Mouse (Mus musculus) cortical plate, adult 2 months (tissue): ENCODE data around the gene Il1rl2.

Experiments used
- CTCF ChIP-seq: fragments of 200-500 bp; IDR thresholded peaks from 2 replicates; pipeline ENCODE4 v1.5.1; 2011; ENCODE audit warnings: mild to moderate bottlenecking, control low read depth, low read length; ENCODE audit not compliant: insufficient read depth; ENCODE audit errors: extremely low read depth
- POLR2A ChIP-seq: fragments of 200-500 bp; IDR thresholded peaks from 2 replicates; pipeline ENCODE4 v1.6.1; 2011; ENCODE audit warnings: mild to moderate bottlenecking, low read length, control low read depth; ENCODE audit not compliant: insufficient read depth; ENCODE audit errors: extremely low read depth

DNA sequence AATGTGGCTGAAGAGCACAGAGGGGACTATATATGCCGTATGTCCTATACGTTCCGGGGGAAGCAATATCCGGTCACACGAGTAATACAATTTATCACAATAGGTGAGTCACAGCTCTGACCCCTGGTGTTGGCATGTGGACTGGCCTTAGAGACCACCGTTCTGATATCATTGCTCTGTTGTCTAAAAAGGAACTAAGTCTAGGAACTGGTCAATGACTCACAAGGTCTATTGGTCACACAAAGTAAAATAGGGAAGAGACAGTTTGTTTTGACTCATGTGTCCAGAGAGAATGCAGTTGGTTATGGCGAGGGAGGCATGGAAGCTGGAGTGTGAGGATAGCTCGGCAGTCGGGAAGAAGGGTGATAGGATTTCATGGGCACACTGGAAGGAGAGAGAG is 29.6 kb upstream of the Il1rl2 start:
- TF ChIP-seq POLR2A, result no peak
- no peak for TF ChIP-seq CTCF
